Mouse (Mus musculus): ENCODE data around the gene Gm20388. TPM values are rescaled to one million over a fixed set of nuclear protein-coding genes. Genes with fewer than 3 reads are reported as not detected.

Gene Gm20388
- polyA plus RNA-seq, 1 experiment from 2014 or later: not detected

DNA sequence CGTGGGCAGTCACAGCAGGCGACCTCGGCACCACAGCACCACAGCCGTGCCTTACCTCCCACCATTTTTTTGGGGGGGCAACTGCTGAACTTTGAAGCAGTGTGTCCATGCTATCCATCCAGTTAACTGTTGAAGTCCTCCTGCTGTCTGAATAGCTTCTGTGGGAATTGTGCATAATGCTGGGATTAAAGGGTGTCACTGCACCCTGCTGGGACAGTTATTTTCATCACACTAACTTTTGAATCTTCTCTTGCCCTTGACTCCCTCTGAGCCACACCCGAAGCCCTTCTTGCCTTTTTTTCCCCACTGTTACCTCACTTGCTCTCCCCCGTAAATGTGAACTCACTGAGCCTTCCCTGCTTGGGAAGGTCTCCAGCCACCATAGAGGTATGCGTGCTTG, 27.8 kb downstream of the Gm20388 start:
- ATAC-seq (ENCODE audit: low read depth) (no peak), DNase-seq (no peak)
- 84% methylated on average over 7 of the region's 7 CpGs for WGBS (ENCODE audit: insufficient replicate concordance)

DNA sequence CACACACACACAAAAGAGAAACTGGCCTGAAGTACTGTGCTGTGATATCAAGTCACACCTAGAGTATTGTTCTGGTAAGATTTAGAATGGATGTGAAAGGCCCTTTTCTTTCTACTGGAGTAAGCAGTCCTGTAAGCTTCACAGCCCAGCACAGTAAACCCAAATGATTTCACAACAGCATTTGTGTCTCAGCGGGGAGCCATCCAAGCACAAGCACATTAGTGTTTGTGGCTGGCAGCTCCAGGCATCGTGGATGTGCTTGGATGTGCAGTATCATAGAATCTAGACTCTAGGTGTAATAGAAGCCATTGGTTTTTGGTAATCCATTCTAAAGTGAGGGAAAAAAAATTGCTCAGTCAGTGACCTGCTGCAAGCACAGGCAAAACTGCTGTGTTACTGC, 28.7 kb downstream of the Gm20388 start:
- no peak for DNase-seq
- no peak overlapping the region for H3K27ac ChIP-seq
- WGBS (ENCODE audit: insufficient replicate concordance): 89% methylated on average over 2 of the region's 2 CpGs

More for the DNA sequence above, 27.8 kb downstream of the Gm20388 start:
- Histone ChIP-seq H3K27ac (no peak overlapping the region), H3K4me3 (replicated peaks) (no peak overlapping the region), H3K27me3 (no peaks in the 10 kb centered on the region), H3K4me1 (replicated peaks) (peaks cover 13% of the 10 kb centered on the region), H3K9ac (no peak overlapping the region), H3K9me3 (replicated peaks) (no peaks in the 10 kb centered on the region), H3K36me3 (peaks cover 96% of the 10 kb centered on the region), H3K4me2 (no peak overlapping the region)

DNA sequence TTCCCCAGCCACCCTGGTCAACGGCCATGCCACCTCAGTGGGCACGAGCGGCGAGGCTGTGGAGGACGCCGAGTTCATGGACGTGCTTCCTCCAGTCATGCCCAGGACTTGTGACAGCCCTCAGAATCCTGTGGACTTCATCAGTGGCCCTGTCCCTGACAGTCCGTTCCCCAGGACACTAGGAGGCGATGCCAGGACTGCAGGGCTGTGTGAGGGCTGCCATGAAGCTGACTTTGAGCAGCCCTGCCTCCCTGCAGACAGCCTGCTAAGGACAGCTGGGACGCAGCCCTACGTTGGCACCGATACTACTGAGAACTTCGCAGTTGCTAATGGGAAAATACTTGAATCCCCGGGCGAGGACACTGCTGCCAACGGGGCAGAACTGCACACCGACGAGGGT, 30.8 kb downstream of the Gm20388 start:
- Histone ChIP-seq H3K27me3 (no peaks in the 10 kb centered on the region), H3K36me3 (peaks cover 98% of the 10 kb centered on the region), H3K4me2 (no peak overlapping the region), H3K9me3 (replicated peaks) (no peaks in the 10 kb centered on the region), H3K4me1 (replicated peaks) (no peaks in the 10 kb centered on the region), H3K27ac (no peak overlapping the region), H3K4me3 (replicated peaks) (no peak overlapping the region), H3K9ac (no peak overlapping the region)
- no peak for ATAC-seq (ENCODE audit: low read depth)
- DNase-seq: no peak
- 96% methylated on average over 18 of the region's 18 CpGs for WGBS (ENCODE audit: insufficient replicate concordance)

More for the DNA sequence above, 28.7 kb downstream of the Gm20388 start:
- no peak for ATAC-seq (ENCODE audit: low read depth)
- no peak overlapping the region for H3K4me2 ChIP-seq
- H3K9ac ChIP-seq: no peak overlapping the region
- no peak overlapping the region for H3K4me3 ChIP-seq (replicated peaks)
- H3K4me1 ChIP-seq (replicated peaks): peaks cover 8% of the 10 kb centered on the region; the same call in 1 of the 2 replicates
- no peaks in the 10 kb centered on the region for H3K9me3 ChIP-seq (replicated peaks)
- H3K27me3 ChIP-seq: no peaks in the 10 kb centered on the region
- peaks cover 96% of the 10 kb centered on the region for H3K36me3 ChIP-seq

DNA sequence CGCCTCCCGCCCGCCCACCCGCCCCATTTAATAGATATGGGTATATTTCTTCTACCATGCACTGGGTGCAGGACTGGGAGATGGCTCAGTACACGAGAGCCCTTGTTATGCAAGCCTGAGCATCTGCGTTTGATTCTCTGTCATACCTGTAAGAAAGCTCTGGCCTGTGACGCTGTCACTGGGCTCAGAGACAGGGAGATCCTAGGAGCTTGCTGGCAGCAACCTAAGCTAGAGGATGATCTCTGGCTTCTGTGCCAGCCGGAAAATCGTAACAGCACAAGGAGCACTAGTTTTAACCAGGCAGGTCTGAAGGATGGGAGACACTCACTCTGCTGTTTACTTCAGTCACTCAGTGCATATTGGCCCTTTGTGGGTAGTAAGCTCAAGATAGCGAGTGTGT, 33.0 kb downstream of the Gm20388 start:
- no peak overlapping the region for H3K27ac ChIP-seq
- ATAC-seq (ENCODE audit: low read depth): no peak
- H3K4me1 ChIP-seq (replicated peaks): no peaks in the 10 kb centered on the region
- no peak overlapping the region for H3K9ac ChIP-seq
- peaks cover 98% of the 10 kb centered on the region for H3K36me3 ChIP-seq
- H3K4me2 ChIP-seq: no peak overlapping the region
- DNase-seq: no peak
- no peaks in the 10 kb centered on the region for H3K9me3 ChIP-seq (replicated peaks)
- H3K27me3 ChIP-seq: no peaks in the 10 kb centered on the region
- 86% methylated on average over 10 of the region's 10 CpGs for WGBS (ENCODE audit: insufficient replicate concordance)
- no peak overlapping the region for H3K4me3 ChIP-seq (replicated peaks)

DNA sequence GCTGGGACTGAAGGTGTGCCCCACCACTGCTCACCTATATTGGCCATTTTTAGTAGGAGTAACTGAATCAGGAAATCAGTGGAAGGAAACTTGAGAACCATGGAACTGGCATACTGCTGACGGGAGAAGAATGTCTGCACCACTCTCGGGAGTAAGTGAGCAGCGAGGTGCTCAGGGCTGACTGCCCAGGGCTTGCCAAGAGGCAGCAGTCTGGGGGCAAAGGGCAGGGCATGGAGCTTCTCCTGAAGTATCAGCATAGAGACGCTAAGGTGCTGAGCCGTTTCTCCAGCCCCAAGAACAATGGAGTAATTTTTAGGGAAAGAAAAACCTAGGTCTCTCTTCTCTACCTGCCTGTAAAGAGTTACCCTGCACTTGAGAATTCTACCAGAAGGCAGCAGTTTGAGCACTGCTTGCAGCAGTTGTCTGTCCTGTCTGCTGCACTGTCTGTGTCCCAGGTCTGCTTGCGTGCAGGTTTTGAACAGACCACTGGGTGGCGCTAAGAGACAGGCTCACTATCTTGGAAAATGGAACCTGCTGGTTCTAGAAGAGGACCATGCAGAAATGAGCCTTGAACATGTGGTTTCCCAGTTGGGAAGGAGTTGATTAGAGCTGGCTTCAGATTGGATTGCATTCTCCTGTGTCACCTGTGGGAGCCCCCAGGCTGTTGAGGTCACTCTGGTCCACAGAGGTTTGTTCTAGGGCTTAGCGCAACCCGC, 33.6 kb downstream of the Gm20388 start:
- H3K27me3 ChIP-seq: no peaks in the 10 kb centered on the region
- no peak overlapping the region for H3K4me2 ChIP-seq
- no peak overlapping the region for H3K27ac ChIP-seq
- peak; percentile 53 for ATAC-seq (ENCODE audit: low read depth)
- no peak overlapping the region for H3K4me3 ChIP-seq (replicated peaks)
- 66% methylated on average over 9 of the region's 9 CpGs for WGBS (ENCODE audit: insufficient replicate concordance)
- no peaks in the 10 kb centered on the region for H3K9me3 ChIP-seq (replicated peaks)
- no peaks in the 10 kb centered on the region for H3K4me1 ChIP-seq (replicated peaks)
- DNase-seq: peak; percentile 54
- H3K36me3 ChIP-seq: peaks cover 98% of the 10 kb centered on the region
- no peak overlapping the region for H3K9ac ChIP-seq

DNA sequence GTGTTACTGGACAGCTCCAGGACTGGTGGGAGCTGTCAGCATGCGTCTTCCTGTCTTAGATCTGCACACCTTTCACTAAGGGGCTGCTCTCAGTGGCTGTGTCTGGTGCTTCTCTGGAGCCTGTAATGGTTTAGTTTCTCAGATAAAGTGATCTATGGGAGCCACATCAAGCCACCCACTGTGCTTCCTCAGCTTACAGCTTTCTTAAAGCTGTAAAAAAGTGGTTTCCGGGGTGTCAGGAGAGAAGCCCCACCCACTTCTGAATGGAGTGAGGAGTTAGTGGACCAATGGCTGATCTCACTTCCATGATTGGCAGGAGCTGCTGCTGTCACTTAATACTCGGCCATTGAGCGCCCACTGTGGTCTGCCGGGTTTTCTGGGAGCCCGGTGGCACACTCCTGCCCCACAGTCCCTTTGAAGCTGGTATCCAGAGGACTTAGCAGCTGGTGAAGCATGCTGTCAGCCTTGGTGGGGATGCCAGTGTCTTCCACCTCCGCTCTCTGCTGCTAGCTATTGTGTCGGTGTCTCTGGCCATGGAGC, 35.8 kb downstream of the Gm20388 start:
- no peak overlapping the region for H3K9ac ChIP-seq
- DNase-seq (no peak), ATAC-seq (ENCODE audit: low read depth) (no peak)
- H3K9me3 ChIP-seq (replicated peaks): no peaks in the 10 kb centered on the region
- H3K4me3 ChIP-seq (replicated peaks): no peak overlapping the region
- no peaks in the 10 kb centered on the region for H3K27me3 ChIP-seq
- WGBS (ENCODE audit: insufficient replicate concordance): 86% methylated on average over 8 of the region's 8 CpGs
- H3K36me3 ChIP-seq: peaks cover 100% of the 10 kb centered on the region
- no peaks in the 10 kb centered on the region for H3K4me1 ChIP-seq (replicated peaks)
- H3K4me2 ChIP-seq: no peak overlapping the region
- H3K27ac ChIP-seq: no peak overlapping the region

DNA sequence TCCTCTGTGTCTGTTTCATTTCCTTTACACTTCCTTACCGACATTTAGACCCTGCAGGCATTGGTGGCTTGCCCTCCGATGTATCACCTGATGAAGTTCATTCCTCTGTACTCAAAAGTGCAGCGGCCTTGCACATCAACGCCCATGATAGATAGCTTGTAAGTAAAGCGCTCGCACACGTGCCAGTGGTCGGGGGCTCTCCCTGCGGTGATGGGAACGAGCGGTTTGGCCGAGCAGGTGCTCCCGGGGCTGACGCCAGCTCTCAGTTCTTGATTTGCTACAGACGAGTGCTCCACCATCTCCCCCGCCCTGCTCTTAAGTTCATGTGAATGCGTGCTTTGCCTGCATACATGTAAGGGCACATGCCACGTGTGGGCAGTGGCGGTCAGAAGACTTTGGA, 37.0 kb downstream of the Gm20388 start:
- WGBS (ENCODE audit: insufficient replicate concordance): 89% methylated on average over 19 of the region's 19 CpGs
- DNase-seq: no peak
- H3K4me3 ChIP-seq (replicated peaks): no peak overlapping the region
- H3K27ac ChIP-seq: no peak overlapping the region
- peaks cover 100% of the 10 kb centered on the region for H3K36me3 ChIP-seq
- H3K4me1 ChIP-seq (replicated peaks): no peaks in the 10 kb centered on the region
- H3K4me2 ChIP-seq: no peak overlapping the region
- H3K27me3 ChIP-seq: no peaks in the 10 kb centered on the region
- no peaks in the 10 kb centered on the region for H3K9me3 ChIP-seq (replicated peaks)
- ATAC-seq (ENCODE audit: low read depth): no peak
- H3K9ac ChIP-seq: no peak overlapping the region

DNA sequence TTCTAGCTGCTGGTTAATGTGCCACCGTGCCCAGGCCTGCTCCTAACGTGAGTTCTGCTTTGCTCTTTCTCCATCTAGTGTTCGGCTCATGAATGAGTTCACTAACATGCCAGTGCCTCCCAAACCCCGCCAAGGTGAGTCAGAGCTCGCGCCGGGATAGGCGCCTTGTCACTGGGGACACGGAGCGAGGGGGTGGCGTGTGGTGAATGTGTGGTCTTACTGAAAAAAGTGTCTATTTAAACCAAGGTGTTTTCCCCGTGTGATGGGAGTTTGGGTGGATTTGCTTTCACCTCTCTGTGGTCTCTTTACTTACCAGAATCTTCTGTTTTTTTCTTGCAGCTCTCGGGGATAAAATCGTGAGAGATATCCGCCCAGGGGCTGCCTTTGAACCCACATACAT, 37.7 kb downstream of the Gm20388 start:
- ATAC-seq (ENCODE audit: low read depth) (no peak), DNase-seq (no peak)
- Histone ChIP-seq H3K27ac (no peak overlapping the region), H3K4me1 (replicated peaks) (no peaks in the 10 kb centered on the region), H3K9ac (no peak overlapping the region), H3K36me3 (peaks cover 100% of the 10 kb centered on the region), H3K4me2 (no peak overlapping the region), H3K9me3 (replicated peaks) (no peaks in the 10 kb centered on the region), H3K4me3 (replicated peaks) (no peak overlapping the region), H3K27me3 (no peaks in the 10 kb centered on the region)
- WGBS (ENCODE audit: insufficient replicate concordance): 88% methylated on average over 15 of the region's 15 CpGs

DNA sequence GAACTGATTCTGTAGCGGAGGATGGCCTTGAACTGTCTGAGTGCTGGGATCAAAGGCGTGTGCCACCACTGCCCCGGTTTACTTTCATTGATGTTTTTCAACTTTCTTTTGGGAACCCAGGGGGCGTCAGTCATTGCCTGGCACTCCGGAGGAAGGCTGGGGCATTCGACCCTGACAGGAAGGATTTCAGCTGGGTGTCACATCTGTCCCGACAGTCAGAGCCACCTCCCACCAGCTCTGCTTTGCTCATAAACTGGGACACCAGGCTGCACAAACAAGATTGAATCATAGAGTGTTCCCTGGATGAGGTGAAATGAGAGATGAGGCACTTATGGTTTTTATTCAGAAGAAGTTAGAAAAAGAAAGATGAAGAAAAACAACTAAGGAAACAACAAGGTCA, 41.6 kb downstream of the Gm20388 start:
- Histone ChIP-seq H3K4me1 (replicated peaks) (no peaks in the 10 kb centered on the region), H3K27ac (no peak overlapping the region), H3K4me3 (replicated peaks) (no peak overlapping the region), H3K9ac (no peak overlapping the region), H3K4me2 (no peak overlapping the region), H3K36me3 (peaks cover 100% of the 10 kb centered on the region), H3K27me3 (no peaks in the 10 kb centered on the region), H3K9me3 (replicated peaks) (no peaks in the 10 kb centered on the region)
- DNase-seq (no peak), ATAC-seq (ENCODE audit: low read depth) (no peak)
- 84% methylated on average over 7 of the region's 7 CpGs for WGBS (ENCODE audit: insufficient replicate concordance)

DNA sequence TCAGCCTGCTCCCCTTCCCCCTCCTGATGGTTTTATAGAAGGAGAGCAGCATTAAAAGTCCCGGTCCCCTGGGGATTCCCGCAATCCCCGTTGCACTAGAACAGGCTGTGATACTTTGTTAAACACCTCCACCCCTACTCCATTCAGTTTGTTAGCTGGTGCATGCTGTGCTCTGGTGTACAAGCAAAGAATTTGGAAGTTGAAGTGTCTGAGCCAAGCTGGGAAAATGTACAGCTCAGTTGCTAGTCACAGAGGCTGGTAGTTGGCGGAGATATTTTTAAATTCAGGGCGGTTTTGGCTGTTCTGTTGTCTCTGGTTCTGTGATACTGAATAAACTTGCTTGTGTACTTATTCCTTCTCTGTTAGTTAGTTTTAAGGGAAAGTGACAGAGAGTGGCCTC, 42.1 kb downstream of the Gm20388 start:
- Histone ChIP-seq H3K27me3 (no peaks in the 10 kb centered on the region), H3K27ac (no peak overlapping the region), H3K4me1 (replicated peaks) (no peaks in the 10 kb centered on the region), H3K36me3 (peaks cover 100% of the 10 kb centered on the region), H3K9me3 (replicated peaks) (no peaks in the 10 kb centered on the region), H3K9ac (no peak overlapping the region), H3K4me3 (replicated peaks) (no peak overlapping the region), H3K4me2 (no peak overlapping the region)
- no peak for ATAC-seq (ENCODE audit: low read depth)
- 86% methylated on average over 5 of the region's 5 CpGs for WGBS (ENCODE audit: insufficient replicate concordance)
- no peak for DNase-seq

DNA sequence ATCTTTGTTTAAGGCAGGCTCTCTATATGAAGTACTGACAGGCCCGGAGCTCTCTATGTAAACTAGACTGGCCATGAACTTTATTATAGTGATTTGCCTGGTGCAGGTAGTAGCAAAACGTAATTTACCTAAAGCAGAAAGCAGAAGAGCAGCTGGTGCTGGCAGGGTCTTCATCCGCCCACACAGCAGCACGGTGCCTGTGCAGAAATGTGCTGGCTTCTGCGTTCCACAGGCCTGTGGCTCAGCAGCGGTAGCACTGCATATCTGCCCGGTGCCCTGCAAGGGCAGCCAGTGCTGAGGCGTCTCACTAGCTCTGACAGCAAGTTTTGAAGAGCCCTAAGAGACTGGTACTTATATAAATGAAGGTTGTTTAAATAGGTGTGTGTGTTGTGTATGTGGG, 44.7 kb downstream of the Gm20388 start:
- 92% methylated on average over 8 of the region's 8 CpGs for WGBS (ENCODE audit: insufficient replicate concordance)
- DNase-seq: no peak

DNA sequence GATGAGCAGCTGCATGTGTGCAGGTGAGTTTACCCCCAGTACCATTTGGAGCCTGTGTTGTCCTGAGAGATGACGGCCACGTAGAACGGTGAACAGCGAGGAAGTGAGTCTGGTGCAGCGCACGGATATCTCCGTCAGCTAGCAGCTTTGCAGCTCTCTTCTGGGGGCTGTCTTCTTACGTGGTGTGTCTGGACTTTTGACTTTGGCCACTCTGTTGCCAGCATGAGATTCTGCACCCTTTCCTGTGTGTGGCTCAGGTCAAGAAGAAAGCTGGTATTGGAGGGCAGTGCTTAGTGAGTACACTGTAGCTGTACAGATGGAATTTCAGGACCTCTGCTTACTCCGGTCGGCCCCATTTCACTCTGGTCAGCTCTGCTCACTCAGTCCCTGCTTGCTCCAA, 47.4 kb downstream of the Gm20388 start:
- Histone ChIP-seq H3K4me2 (no peak overlapping the region), H3K9me3 (replicated peaks) (no peaks in the 10 kb centered on the region), H3K27me3 (no peaks in the 10 kb centered on the region), H3K4me1 (replicated peaks) (no peaks in the 10 kb centered on the region), H3K36me3 (peaks cover 56% of the 10 kb centered on the region), H3K27ac (no peak overlapping the region), H3K9ac (no peak overlapping the region), H3K4me3 (replicated peaks) (no peak overlapping the region)
- no peak for ATAC-seq (ENCODE audit: low read depth)
- 92% methylated on average over 10 of the region's 10 CpGs for WGBS (ENCODE audit: insufficient replicate concordance)
- DNase-seq: no peak

More for the DNA sequence above, 44.7 kb downstream of the Gm20388 start:
- Histone ChIP-seq H3K4me2 (no peak overlapping the region), H3K27ac (no peak overlapping the region), H3K9me3 (replicated peaks) (no peaks in the 10 kb centered on the region), H3K4me3 (replicated peaks) (no peak overlapping the region), H3K9ac (no peak overlapping the region), H3K4me1 (replicated peaks) (no peaks in the 10 kb centered on the region), H3K36me3 (peaks cover 83% of the 10 kb centered on the region), H3K27me3 (no peaks in the 10 kb centered on the region)
- ATAC-seq (ENCODE audit: low read depth): no peak

Measured in liver, embryonic 13.5 days (tissue).